Mouse (Mus musculus) right cerebral cortex, postnatal 36 days (tissue): Measurements from ENCODE around the gene Zfp628.
"Not testable (repeated sequence)": the region's sequence is repeated elsewhere in the genome, so short reads cannot be mapped to it uniquely, and the experiment has no call there.

ENCODE experiments used
- DNase-seq, 2 experiments: peaks; one replicate each; pipeline ENCODE4 v3.0.0; 2022; ENCODE audit warnings: low spot score in 2 of 2, mixed read lengths in 1 of 2

Zfp628 gene

GRCm38 (mm10) chr7:4915007-4915665, at the start of gene Zfp628:
Zfp628 (plus strand) TSS chr7:4915217.
- DNase-seq, result peak; percentile 89 to 92

- DNase-seq, result peak; percentile 93 to 95
Measured at GRCm38 (mm10) chr7:4865579-4866493, 49.2 kb upstream of the Zfp628 start.

- no peak for DNase-seq
Measured at GRCm38 (mm10) chr7:4866631-4867180, 48.3 kb upstream of the Zfp628 start.

- no peak for DNase-seq
Measured at GRCm38 (mm10) chr7:4870133-4870532, 44.9 kb upstream of the Zfp628 start, which contains the start of gene Isoc2b. Isoc2b (minus strand) TSS chr7:4870258.

- DNase-seq, result peak; percentile 77 to 85
Measured at GRCm38 (mm10) chr7:4876753-4877221, 38.2 kb upstream of the Zfp628 start, which contains the start of gene Isoc2a. Isoc2a (plus strand) TSS chr7:4877153.

GRCm38 (mm10) chr7:4877226-4877625, 37.8 kb upstream of the Zfp628 start:
- no peak for DNase-seq

- DNase-seq, result no peak
Measured at GRCm38 (mm10) chr7:4878186-4878585, 36.8 kb upstream of the Zfp628 start.

GRCm38 (mm10) chr7:4879036-4879435, 36.0 kb upstream of the Zfp628 start:
- DNase-seq, result not testable (repeated sequence)

GRCm38 (mm10) chr7:4886680-4887079, 28.3 kb upstream of the Zfp628 start:
- no peak for DNase-seq

- DNase-seq, result no peak
Measured at GRCm38 (mm10) chr7:4895186-4895585, 19.8 kb upstream of the Zfp628 start.

- no peak for DNase-seq
Measured at GRCm38 (mm10) chr7:4898851-4899648, 16.0 kb upstream of the Zfp628 start.

GRCm38 (mm10) chr7:4899649-4900522, 15.1 kb upstream of the Zfp628 start:
- no peak for DNase-seq

GRCm38 (mm10) chr7:4900523-4900851, 14.5 kb upstream of the Zfp628 start:
- no peak for DNase-seq

GRCm38 (mm10) chr7:4901171-4901570, 13.8 kb upstream of the Zfp628 start:
- no peak for DNase-seq

- no peak for DNase-seq
Measured at GRCm38 (mm10) chr7:4902404-4902803, 12.6 kb upstream of the Zfp628 start.

GRCm38 (mm10) chr7:4906466-4906950, 8.5 kb upstream of the Zfp628 start, which contains the start of gene Gm36210:
Gm36210 (minus strand) TSS chr7:4906516.
- no peak for DNase-seq

GRCm38 (mm10) chr7:4911561-4911960, 3.5 kb upstream of the Zfp628 start:
- no peak for DNase-seq

- no peak for DNase-seq
Measured at GRCm38 (mm10) chr7:4912248-4912647, 2.8 kb upstream of the Zfp628 start.

GRCm38 (mm10) chr7:4915669-4916416, 826 bp downstream of the Zfp628 start:
- no peak for DNase-seq

- no peak for DNase-seq
Measured at GRCm38 (mm10) chr7:4917494-4917893, 2.5 kb downstream of the Zfp628 start.
